Mouse (Mus musculus) embryonic facial prominence, embryonic 10.5 days (tissue): Measurements from ENCODE around the gene Hist2h2bb. TPM values are rescaled to one million over a fixed set of nuclear protein-coding genes. Genes with fewer than 3 reads are reported as not detected.
A peak's percentile ranks its signal among the peaks of the same experiment; 100 is the strongest.
"Not testable (repeated sequence)": the region's sequence is repeated elsewhere in the genome, so short reads cannot be mapped to it uniquely, and the experiment has no call there.

Experiments
- DNase-seq: peaks from one replicate; pipeline ENCODE4 v3.0.0-alpha.2; 2017; ENCODE audit warnings: low spot score
- H3K27ac ChIP-seq: fragments of 300-500 bp; sonication (generic); replicated peaks from 2 replicates; pipeline ENCODE4 v1.5.1; 2016; ENCODE audit warnings: mild to moderate bottlenecking
- H3K27me3 ChIP-seq: fragments of 300-500 bp; sonication (generic); replicated peaks from 2 replicates; pipeline ENCODE4 v1.6.1; 2016; ENCODE audit warnings: low read depth, mild to moderate bottlenecking; ENCODE audit not compliant: poor library complexity, severe bottlenecking
- H3K36me3 ChIP-seq: fragments of 300-500 bp; sonication (generic); replicated peaks from 2 replicates; pipeline ENCODE4 v1.6.1; 2016; ENCODE audit warnings: mild to moderate bottlenecking, moderate library complexity
- H3K4me1 ChIP-seq: fragments of 300-500 bp; sonication (generic); 2 replicates; pipeline ENCODE4 v1.6.1; 2016
- H3K4me3 ChIP-seq: fragments of 300-500 bp; sonication (generic); 2 replicates; pipeline ENCODE4 v1.5.1; 2016; ENCODE audit warnings: mild to moderate bottlenecking, moderate library complexity
- H3K9me3 ChIP-seq: fragments of 300-500 bp; sonication (generic); 2 replicates; pipeline ENCODE4 v1.6.1; 2016; ENCODE audit warnings: mild to moderate bottlenecking
- whole genome bisulfite sequencing: fragments of 180-500 bp; shearing (Covaris S2); methylation state at CpG from one replicate; pipeline ENCODE4 v1.1.7; 2016; 5-methylcytosine and 5-hydroxymethylcytosine counted together
- polyA plus RNA-seq: library from polyadenylated mRNA; unstranded; fragments of >200 nt; fragmentation: Nextera tagmentation; extraction: Ambion mirVana; gene quantifications from 2 replicates; pipeline ENCODE4 v1.2.1, GENCODE M21; 2016

Hist2h2bb gene
- polyA plus RNA-seq, 1 experiment from 2014 or later = 11.3 TPM

DNA sequence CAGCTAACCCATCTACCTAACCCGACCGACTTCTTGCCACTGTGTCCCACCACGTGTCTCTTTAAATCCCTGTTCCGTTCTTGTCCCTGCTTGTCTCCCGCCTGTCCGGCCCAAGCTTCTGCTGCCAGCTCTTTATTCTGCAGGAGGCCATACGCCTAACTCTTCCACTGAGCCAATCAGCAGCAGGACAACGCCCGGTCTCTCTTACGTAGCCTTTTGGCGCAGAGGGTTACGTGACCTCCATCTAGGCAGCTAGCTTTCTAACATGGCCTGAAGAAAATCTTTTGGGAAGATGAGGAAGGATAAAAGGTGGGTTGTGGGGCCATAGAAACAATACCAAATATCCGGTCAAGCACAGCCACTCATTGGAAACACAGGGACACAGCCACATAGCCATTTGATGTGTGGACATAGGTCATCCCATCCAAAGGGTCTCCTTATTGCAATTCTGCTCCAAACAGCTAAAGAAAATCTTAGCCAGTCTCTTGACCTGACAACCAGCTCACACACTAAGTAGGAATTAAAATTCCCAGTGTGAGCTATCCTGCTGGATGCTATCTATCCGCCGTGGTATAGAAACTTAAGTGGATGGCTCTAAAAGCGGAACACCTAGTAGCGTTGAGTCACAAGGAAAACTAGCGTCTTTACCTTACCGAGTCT is 7.2 kb upstream of the Hist2h2bb start:
- Histone ChIP-seq H3K4me1 (peaks cover 42% of the 10 kb centered on the region), H3K27ac (peak overlapping the region; percentile 98), H3K4me3 (peak overlapping the region; percentile 63), H3K36me3 (no peaks in the 10 kb centered on the region), H3K27me3 (no peaks in the 10 kb centered on the region), H3K9me3 (no peaks in the 10 kb centered on the region)
- WGBS = 2% methylated on average over 19 of the region's 19 CpGs
- DNase-seq = peak; percentile 85

- H3K27ac ChIP-seq = peak within 1 kb of the TSS; percentile 98
- H3K4me3 ChIP-seq = peak within 1 kb of the TSS; percentile 63
- H3K4me1 ChIP-seq = peaks cover 49% of the 10 kb centered on the region
- under 1% methylated on average over 40 of the region's 40 CpGs for WGBS
- DNase-seq = peak; percentile 95
- no peaks in the 10 kb centered on the region for H3K9me3 ChIP-seq
- no peaks in the 10 kb centered on the region for H3K36me3 ChIP-seq
- no peaks in the 10 kb centered on the region for H3K27me3 ChIP-seq
Measured at GRCm38 (mm10) chr3:96262979-96263550, 6.5 kb upstream of the Hist2h2bb start, which contains the start of gene Hist2h4. Gene Hist2h4 (minus strand): TSS chr3:96263311.

DNA sequence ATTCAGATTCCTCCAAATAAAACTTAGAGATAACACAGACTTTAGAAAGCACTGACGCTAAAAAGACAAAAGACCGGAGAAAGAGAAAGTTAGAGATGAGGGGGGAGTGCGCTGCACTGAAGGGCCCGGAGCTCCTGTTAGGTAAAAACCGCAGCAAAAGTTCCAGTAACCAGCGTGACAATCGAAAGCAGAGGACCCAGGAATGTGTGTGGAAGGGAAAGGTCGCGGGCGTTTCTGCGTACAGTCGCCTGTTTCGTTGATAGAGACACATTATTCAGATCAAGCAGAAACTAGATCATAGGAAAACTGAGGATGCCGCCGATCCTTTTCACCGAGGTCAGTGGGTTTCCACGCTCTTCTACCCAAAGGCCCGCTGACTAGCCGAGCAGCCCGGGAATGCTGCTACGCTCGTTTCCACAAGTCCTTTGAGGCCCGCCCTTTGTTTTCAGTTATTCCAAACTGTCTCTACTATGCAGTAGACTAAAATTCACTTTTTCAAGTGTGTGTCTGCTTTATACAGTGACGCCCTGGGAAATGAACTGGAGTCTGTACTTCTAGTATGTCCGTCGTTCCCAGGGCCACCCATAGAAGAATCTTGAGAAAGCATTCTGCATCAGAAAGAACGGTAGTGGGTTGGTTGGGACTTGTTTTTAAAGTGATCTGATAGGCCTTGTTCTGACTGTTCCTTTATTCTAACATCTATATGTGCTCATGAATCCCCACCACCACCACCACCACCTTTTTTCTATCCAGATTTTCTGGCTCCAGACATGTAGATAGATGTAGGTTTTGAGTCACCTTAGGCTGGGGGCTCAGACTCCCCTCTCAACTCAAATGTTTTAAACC is 5.8 kb upstream of the Hist2h2bb start:
- H3K27ac ChIP-seq = peak overlapping the region; percentile 98
- no peaks in the 10 kb centered on the region for H3K9me3 ChIP-seq
- H3K36me3 ChIP-seq = no peaks in the 10 kb centered on the region
- 8% methylated on average over 27 of the region's 27 CpGs for WGBS
- DNase-seq = peak; percentile 69
- H3K4me1 ChIP-seq = peaks cover 51% of the 10 kb centered on the region
- H3K27me3 ChIP-seq = no peaks in the 10 kb centered on the region
- peak overlapping the region; percentile 63 for H3K4me3 ChIP-seq

- peak overlapping the region; percentile 98 for H3K27ac ChIP-seq
- peak; percentile 39 for DNase-seq
- whole genome bisulfite sequencing = 76% methylated on average over 7 of the region's 7 CpGs
- H3K27me3 ChIP-seq = no peaks in the 10 kb centered on the region
- no peaks in the 10 kb centered on the region for H3K9me3 ChIP-seq
- peaks cover 51% of the 10 kb centered on the region for H3K4me1 ChIP-seq
- H3K36me3 ChIP-seq = no peaks in the 10 kb centered on the region
- peak overlapping the region; percentile 63 for H3K4me3 ChIP-seq
Measured at GRCm38 (mm10) chr3:96264404-96264949, 5.1 kb upstream of the Hist2h2bb start.

DNA sequence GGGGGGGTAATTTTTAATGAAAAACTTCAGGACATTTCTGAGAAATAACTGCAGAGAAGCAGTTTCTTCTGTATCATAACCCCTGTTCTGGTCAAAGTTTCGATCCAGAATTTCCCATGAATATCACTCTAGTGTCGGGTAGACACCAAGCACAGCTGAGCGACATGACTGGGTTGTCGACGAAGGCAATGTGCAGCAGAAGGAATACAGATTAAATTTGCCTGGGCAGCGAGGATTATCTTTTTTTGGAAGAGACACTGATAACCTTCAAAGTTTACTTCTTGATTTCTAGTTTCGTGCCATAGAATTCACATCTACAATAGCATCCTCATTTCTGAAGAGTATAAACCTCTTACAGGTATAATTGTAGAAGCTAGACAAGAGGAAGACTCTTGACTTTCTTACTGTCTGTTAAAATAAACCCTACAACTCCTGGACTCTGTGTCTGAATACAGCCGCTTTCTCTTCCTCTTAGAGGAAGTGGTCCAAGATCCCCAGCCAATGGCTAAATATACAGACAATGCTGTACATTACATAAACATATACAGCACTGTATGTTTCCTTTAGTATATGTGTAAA is 3.3 kb upstream of the Hist2h2bb start:
- Histone ChIP-seq H3K27ac (peak overlapping the region; percentile 93), H3K4me3 (no peak overlapping the region), H3K9me3 (no peaks in the 10 kb centered on the region), H3K27me3 (no peaks in the 10 kb centered on the region), H3K36me3 (no peaks in the 10 kb centered on the region), H3K4me1 (peaks cover 49% of the 10 kb centered on the region)
- WGBS = 89% methylated on average over 8 of the region's 8 CpGs
- DNase-seq = no peak

DNA sequence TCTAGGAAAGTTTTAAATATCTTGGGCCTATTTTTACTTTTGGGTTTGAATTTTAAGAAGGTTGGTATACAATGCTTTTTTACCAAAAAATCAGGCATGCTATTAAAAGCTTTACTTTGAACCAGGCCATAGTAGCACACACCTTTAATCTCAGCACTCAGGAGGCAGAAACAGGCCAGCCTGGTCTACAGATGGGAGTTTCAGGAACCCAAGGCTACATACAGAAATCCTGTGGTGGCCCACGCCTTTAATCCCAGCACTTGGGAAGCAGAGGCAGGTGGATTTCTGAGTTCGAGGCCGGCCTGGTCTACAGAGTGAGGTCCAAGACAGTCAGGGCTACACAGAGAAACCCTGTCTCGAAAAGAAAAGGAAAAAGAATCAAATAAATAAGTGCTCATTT is 2.0 kb upstream of the Hist2h2bb start:
- no peaks in the 10 kb centered on the region for H3K9me3 ChIP-seq
- H3K36me3 ChIP-seq = no peaks in the 10 kb centered on the region
- peaks cover 36% of the 10 kb centered on the region for H3K4me1 ChIP-seq
- WGBS = 79% methylated on average over 4 of the region's 4 CpGs
- H3K27ac ChIP-seq = peak overlapping the region; percentile 93
- no peak for DNase-seq
- H3K4me3 ChIP-seq = peak overlapping the region; percentile 56; the same call in 1 of the 2 replicates
- no peaks in the 10 kb centered on the region for H3K27me3 ChIP-seq

DNA sequence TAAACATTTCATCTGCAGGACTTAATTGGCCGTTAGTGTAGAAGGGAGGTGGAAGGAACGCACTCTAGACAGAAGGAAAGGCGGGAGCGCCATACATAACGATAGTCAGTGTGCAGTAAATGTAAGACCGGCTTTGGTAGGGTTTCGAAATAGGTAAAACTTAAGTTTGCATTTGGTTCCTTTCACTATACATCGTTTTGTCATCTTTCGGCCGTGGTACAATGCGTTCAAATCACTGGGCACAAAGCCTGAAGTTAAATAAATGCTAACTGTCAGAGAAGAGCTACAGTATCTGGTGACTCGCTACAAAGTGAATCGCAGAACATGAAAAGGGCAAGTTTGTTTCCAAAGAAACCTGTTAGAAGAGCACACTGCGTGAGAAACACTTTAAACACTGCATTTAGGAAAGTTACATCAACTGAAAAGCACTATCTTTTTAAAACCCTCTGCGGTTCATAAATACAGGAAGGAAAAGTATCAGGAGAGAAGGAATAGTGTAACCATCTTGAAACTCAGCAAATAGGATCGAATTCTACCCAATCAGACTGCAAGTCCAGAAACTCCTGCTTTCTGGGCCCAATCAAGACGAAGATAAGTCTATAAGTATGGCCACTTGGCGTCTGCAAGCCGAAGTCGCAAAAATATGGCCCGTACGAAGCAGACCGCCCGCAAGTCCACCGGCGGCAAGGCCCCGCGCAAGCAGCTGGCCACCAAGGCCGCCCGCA is 1.3 kb upstream of the Hist2h2bb start, which contains the start of gene Hist2h3b:
Gene Hist2h3b (plus strand): TSS at position 604 of the 725 bp plus-strand sequence.
- 26% methylated on average over 30 of the region's 30 CpGs for WGBS
- Histone ChIP-seq H3K9me3 (no peaks in the 10 kb centered on the region), H3K36me3 (no peaks in the 10 kb centered on the region), H3K27ac (peak within 1 kb of the TSS; percentile 95), H3K4me1 (peaks cover 35% of the 10 kb centered on the region), H3K27me3 (no peaks in the 10 kb centered on the region), H3K4me3 (peak within 1 kb of the TSS; percentile 68)
- DNase-seq = peak; percentile 83

- peaks cover 31% of the 10 kb centered on the region for H3K4me1 ChIP-seq
- DNase-seq = peak; percentile 53
- under 1% methylated on average over 11 of the region's 44 CpGs for WGBS
Measured at GRCm38 (mm10) chr3:96268776-96269378, 675 bp upstream of the Hist2h2bb start.

DNA sequence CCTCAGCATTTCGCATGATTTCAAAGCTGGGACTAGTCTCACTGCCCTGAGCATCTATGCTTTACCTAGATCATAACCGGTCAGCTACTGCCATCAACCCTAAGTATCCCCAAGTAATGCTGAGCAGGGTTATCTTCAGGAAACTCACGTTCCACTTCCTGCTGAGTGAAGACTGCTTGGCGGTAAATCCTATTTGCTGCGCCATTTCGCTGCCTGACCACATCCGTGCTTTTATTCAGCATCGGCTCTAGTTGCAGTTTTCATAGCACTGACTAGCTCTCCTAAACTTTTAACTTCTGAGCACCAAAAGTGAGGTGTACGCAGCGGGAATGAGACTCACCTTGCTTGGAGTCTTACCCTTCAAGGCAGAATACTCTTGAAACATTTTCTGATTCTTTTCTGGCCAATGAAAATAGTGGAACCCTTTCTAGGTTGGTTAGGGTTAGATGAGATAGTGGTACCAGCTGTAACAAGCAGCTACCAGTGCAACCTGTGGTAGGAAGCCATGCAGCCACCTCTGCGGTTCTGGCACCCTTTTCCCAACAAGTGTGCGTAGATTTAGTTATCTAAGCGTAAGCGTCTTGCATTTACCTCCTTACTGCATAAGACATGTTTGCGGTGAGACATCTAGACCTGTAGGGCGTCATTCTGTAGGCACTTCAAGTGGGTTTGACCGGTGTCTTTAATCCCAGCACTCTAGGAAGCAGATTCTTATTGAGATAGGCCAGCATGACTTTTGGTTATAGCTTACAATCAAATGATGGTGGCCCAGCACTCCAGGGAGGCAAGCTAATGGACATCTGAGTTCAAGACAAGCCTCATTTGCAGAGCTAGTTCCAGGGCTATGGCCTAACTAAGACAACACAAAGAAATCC is 4.3 kb downstream of the Hist2h2bb start:
- Histone ChIP-seq H3K27me3 (peaks cover 4% of the 10 kb centered on the region; the same call in 1 of the 2 replicates), H3K36me3 (no peaks in the 10 kb centered on the region), H3K4me3 (no peak overlapping the region), H3K9me3 (no peaks in the 10 kb centered on the region), H3K27ac (no peak overlapping the region), H3K4me1 (peaks cover 17% of the 10 kb centered on the region)
- no peak for DNase-seq
- 89% methylated on average over 17 of the region's 17 CpGs for WGBS

More at GRCm38 (mm10) chr3:96268776-96269378, 675 bp upstream of the Hist2h2bb start:
- Histone ChIP-seq H3K4me3 (peak overlapping the region; percentile 68), H3K27ac (peak overlapping the region; percentile 95)
- not testable (repeated sequence) for H3K36me3 ChIP-seq, H3K27me3 ChIP-seq, H3K9me3 ChIP-seq

DNA sequence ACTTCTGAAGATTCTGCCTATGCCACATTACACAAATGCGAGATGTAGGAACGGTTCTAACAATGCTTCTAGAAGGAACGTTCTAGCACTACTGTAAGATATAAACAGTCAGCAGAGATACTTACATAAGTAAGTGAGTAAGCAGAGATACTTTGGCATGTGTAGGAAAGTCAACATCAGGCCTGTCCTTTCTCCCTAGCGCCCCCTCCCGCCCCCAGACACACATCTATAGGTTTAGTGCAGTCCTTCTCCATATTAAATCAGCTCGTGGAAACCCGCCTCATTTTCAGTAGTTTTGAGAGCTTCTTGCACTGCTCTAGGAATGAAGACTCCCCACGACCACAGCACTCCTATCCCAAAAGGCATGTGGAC is 7.9 kb downstream of the Hist2h2bb start:
- 15% methylated on average over 8 of the region's 8 CpGs for WGBS
- no peaks in the 10 kb centered on the region for H3K9me3 ChIP-seq
- peaks cover 17% of the 10 kb centered on the region for H3K4me1 ChIP-seq
- DNase-seq = peak; percentile 71
- peak overlapping the region; percentile 89 for H3K27ac ChIP-seq
- H3K36me3 ChIP-seq = no peaks in the 10 kb centered on the region
- peaks cover 22% of the 10 kb centered on the region for H3K27me3 ChIP-seq
- peak overlapping the region; percentile 66 for H3K4me3 ChIP-seq
